In genomic region chr13:38501314-38501713, GRCm38 (mm10) we compare ENCODE assay signal across 25 mouse cellular contexts.
"Had no signal": no experiment of that assay in that cellular context is flagged by ENCODE, and none has a peak within 500 bp of the region (broad histone marks: within the 10 kb centered on the region; RNA-seq: fewer than 3 reads in every experiment).

No protein-coding gene starts in this region.

- ATAC-seq: hindbrain, postnatal 0 days; inflammation-experienced regulatory T-cells, adult 6 months; intestine, embryonic 15.5 days; intestine, postnatal 0 days had no signal

- H3K27ac ChIP-seq: gastrocnemius, adult 2 months; heart, adult 2 months; heart, embryonic 13.5 days; heart, embryonic 15.5 days; hindbrain, embryonic 13.5 days; hindbrain, embryonic 15.5 days; hindbrain, postnatal 0 days; intestine, embryonic 15.5 days; kidney, embryonic 15.5 days; kidney, postnatal 0 days; limb, embryonic 13.5 days; limb, embryonic 15.5 days had no signal

- DNase-seq: gastrocnemius, adult 2 months; gastrocnemius, postnatal 10 days; gastrocnemius, postnatal 25 days; heart, adult 2 months; heart, postnatal 14 days; heart, postnatal 36 days; kidney, adult 18-20 months; kidney, adult 8-10 months; kidney, postnatal 14 days; kidney, postnatal 36 days; layer of hippocampus, adult 9-11 months; layer of hippocampus, postnatal 36 days; left cerebral cortex, postnatal 4 days had no signal

- H3K27me3 ChIP-seq: heart, embryonic 13.5 days; heart, embryonic 15.5 days; hindbrain, embryonic 13.5 days; hindbrain, embryonic 15.5 days; intestine, embryonic 15.5 days; kidney, embryonic 15.5 days; limb, embryonic 13.5 days; limb, embryonic 15.5 days had no signal

- H3K4me3 ChIP-seq: gastrocnemius, adult 2 months; heart, adult 2 months; heart, embryonic 13.5 days; heart, embryonic 15.5 days; hindbrain, embryonic 13.5 days; hindbrain, embryonic 15.5 days; intestine, embryonic 15.5 days; kidney, embryonic 15.5 days; limb, embryonic 13.5 days; limb, embryonic 15.5 days had no signal

- H3K4me1 ChIP-seq: hindbrain, embryonic 15.5 days; intestine, embryonic 15.5 days; kidney, embryonic 15.5 days; limb, embryonic 13.5 days had no signal
